Mouse (Mus musculus): Measurements from ENCODE around the gene Styx.
"Not testable (repeated sequence)": the region's sequence is repeated elsewhere in the genome, so short reads cannot be mapped to it uniquely, and the experiment has no call there.

Gene Styx

GRCm38 (mm10) chr14:45439387-45439786 is 88.5 kb downstream of the Styx start:
- no peak for DNase-seq (ENCODE audit: low spot score)

- no peak for DNase-seq (ENCODE audit: low spot score)
Observed at GRCm38 (mm10) chr14:45441291-45441690, 90.4 kb downstream of the Styx start.

GRCm38 (mm10) chr14:45442781-45443560 is 92.1 kb downstream of the Styx start:
- DNase-seq (ENCODE audit: low spot score), result no peak

- no peak for DNase-seq (ENCODE audit: low spot score)
Observed at GRCm38 (mm10) chr14:45444870-45445269, 94.0 kb downstream of the Styx start.

GRCm38 (mm10) chr14:45445445-45445844 is 94.6 kb downstream of the Styx start:
- no peak for DNase-seq (ENCODE audit: low spot score)

- DNase-seq (ENCODE audit: low spot score), result no peak
Observed at GRCm38 (mm10) chr14:45446777-45447176, 95.9 kb downstream of the Styx start.

GRCm38 (mm10) chr14:45451090-45451489 is 100.2 kb downstream of the Styx start:
- DNase-seq (ENCODE audit: low spot score), result no peak

GRCm38 (mm10) chr14:45452148-45452547 is 101.3 kb downstream of the Styx start:
- no peak for DNase-seq (ENCODE audit: low spot score)

DNA sequence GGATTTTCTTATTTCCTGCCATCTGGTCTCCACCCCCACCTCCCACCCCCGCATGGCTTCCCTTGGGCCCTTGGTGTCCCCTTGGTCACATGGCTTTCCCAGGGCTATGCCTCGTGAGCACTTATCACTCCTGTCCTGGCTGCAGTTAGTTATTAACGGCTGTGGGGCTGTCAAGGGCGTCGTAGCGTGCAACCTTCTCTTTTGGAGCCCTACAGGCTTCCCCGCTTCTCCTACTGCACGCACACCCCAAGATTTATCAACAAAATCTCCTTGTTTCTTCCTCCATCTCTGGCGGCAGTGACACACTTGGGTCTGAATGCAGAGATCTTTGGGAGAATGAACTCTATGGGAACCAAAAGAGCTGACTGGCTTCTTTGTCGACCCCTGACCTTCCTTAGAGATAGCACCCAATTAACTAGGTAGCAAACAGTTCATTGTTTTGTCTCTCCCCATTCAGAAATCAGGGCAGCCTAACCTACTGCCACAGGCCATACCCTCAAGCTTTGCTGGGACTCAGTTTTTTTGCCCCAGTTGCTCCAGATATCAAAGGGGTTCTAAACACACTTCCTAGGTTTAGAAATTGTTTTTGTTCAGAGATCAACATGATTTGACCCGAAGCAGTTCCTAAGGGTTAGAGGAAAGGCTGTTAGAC is 102.1 kb downstream of the Styx start:
- DNase-seq (ENCODE audit: low spot score), result no peak

DNA sequence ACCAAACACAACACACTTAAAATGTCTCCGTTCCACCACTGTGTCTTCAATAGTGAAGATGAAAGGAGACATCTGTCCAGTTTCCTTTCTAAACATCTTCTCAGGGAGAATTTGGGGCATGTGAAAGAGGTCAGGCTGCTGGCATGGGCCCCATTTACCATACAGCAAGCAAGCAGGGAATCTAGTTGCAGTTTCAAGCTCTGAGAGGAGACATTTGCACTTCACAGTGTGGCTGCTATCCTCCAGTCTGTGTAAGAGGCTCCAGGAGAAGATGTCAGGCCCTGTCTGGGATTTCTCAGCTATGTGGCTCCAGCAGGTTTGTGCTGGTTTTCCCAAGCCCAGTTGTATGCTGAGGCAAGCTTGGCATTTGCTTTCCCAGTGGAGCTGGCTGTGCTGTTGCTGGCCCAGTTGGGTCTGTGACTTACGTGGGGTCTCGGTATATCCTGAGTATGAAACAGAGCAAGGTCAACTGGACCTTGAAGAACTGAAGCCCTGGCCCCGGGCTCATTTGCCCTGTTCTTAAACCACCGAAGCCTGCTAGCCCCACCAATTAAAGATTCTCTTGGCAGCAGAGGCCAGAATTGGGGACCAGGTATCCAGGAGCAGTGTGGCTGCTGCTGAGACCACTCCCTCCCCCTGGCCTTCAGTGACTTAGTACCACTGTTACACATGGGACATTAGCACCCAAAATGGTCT is 102.8 kb downstream of the Styx start:
- no peak for DNase-seq (ENCODE audit: low spot score)

GRCm38 (mm10) chr14:45455651-45456501 is 105.0 kb downstream of the Styx start:
- DNase-seq (ENCODE audit: low spot score), result no peak

- DNase-seq (ENCODE audit: low spot score), result no peak
Observed at GRCm38 (mm10) chr14:45456502-45456846, 105.6 kb downstream of the Styx start.

DNA sequence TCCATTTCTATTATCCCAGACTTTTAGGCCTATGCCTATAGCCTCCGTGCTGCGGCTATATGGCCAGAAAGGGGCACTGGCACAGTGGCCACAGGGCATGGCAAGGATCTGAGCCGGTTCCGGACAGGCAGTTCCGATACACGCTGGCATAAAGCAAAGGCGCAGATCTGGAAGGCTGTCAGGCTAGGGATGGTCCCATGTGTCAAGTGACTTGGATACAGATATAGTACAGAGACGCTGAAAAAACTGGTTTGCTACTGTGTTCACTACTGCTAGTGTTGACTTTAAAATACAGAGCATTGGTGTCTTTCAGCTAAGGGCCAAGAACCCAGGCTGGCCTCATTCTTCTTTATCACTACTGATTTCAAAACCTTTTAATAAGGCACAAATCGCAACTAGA is 106.1 kb downstream of the Styx start:
- no peak for DNase-seq (ENCODE audit: low spot score)

- no peak for DNase-seq (ENCODE audit: low spot score)
Observed at GRCm38 (mm10) chr14:45459877-45460276, 109.0 kb downstream of the Styx start.

DNA sequence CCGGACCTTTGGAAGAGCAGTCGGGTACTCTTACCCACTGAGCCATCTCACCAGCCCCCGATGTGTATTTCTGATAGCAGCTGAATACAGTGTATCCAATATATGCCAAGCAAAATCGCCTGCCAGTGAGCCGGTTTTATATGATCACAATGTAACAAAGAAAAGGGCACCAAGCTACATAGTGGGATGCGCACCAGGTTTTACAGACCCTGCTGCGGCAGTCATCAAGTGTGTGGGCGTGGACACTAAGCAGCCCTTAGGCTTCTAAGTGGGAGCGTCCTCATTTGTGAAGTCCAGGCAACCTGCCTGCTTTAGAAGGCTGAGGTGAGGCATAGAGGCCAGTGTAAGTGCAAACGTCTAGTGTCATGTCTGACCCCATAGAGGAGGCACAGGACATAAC is 109.6 kb downstream of the Styx start:
- DNase-seq (ENCODE audit: low spot score), result no peak

DNA sequence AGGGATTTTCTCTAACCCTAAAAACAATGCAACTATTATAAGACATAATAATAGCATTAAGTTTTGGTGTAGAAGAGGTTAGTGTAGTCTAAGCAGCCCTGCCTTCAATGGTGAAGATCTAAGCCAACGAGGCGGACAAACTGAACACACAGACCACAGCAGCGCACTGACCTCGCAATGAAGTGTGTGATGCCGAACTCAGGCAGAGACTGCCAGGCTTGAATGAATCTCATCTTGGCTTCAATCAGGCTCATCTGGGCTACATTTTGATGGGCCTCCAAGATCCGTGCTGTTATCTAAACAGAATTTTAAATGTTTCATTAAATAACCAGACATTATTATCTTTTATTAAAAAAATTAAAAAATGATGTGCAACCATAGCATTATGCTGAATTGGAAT is 111.1 kb downstream of the Styx start:
- no peak for DNase-seq (ENCODE audit: low spot score)

DNA sequence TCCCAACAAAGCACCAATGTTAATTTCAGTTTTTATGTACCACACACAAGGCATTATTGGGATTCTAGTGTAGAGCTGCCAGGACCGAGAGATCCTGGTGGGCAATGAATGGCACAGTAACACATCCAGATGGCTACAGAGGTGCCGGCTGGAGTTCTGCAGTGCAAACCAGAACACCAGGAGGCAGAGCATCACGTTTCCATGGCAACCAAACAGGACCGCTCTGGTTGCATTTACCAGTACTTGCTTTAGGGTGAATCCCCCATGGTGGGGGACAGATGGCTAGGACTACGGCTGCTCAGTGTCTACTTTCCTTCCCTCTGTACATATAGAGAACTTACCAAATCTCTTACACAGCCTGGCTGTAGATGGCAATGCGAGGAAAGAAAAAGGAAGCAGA is 111.5 kb downstream of the Styx start:
- no peak for DNase-seq (ENCODE audit: low spot score)

- no peak for DNase-seq (ENCODE audit: low spot score)
Observed at GRCm38 (mm10) chr14:45462875-45463475, 112.1 kb downstream of the Styx start.

DNA sequence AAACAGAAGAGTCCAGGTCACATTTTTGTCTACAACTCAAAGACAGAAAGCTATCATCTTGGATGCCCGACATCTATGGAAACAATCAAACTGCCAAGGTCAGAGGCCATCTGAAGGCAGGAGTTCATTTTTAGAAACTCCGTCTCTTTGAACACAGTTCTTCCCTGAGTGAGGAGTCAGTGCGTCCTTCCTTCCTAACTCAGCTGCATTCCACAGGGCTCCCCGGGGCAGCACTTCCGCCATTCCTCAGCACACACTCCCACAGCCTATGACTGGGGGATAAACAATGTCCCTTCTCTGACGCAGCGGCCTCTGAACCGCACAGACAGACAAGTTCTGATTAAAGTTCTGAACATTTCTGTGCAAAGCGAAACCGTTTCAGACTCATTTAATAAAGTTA is 112.7 kb downstream of the Styx start:
- no peak for DNase-seq (ENCODE audit: low spot score)

DNA sequence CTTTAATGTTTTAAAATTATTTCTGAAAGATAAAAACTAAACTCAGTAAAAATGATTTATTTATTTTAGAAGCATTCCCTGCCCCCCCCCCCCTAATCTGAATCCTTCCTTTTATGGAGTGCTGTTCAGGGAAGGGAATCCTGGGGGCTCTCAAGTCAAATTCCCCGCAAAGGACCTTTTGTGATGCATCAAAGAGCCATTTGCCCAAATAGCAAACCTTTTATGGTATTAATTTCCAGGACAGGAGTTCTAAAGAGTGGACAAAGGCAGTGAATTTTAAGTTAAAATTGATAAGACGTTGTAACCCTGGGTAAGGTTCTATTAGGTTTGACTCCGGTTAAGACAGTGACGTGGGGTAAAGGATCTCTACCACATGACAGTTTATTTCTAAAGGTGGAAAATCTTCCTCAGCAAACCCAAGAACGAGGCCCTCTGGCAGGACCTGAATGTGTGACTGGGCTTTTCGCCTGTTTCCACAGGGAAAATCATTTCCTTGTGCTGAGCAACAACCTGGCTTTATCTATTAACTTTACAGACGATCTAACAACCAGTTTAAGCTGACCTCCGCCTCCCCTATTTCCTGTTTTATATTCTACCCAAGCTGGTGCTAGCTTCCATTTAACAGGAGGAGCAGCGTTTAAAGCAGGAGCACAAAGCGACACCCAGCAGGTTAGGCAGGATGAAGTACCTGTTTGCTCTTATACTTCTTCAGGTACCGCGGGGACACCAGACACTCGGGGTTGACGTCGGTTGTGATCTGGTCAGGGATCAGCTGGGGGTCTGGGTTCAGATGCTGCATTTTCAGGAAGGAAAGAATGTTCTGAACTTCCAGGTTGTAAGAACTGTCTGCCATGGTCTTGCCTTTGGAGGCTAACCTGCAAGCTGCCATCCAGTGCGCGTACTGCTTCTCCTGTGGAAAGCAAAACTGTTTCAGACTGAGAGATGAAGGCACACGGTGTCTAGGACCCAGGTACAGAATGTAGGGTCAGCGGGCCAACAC is 113.4 kb downstream of the Styx start:
- no peak for DNase-seq (ENCODE audit: low spot score)

- not testable (repeated sequence) for DNase-seq (ENCODE audit: low spot score)
Observed at GRCm38 (mm10) chr14:45466371-45466770, 115.5 kb downstream of the Styx start.

Data from T-cell, adult 2 months (primary cell).